10 mouse cellular contexts compared by ENCODE assay signal in genomic region chr6:128134196-128134924, GRCm38 (mm10). TPM values are rescaled to one million over a fixed set of nuclear protein-coding genes. Genes with fewer than 3 reads are reported as not detected.
A peak's percentile ranks its signal among the peaks of the same experiment; 100 is the strongest.
DNase-seq lines count a peak whose midpoint lies in the region; ATAC-seq and TF ChIP-seq lines count a peak whose summit lies in the region.
"Had no signal": no experiment of that assay in that cellular context is flagged by ENCODE, and none has a peak within 500 bp of the region (broad histone marks: within the 10 kb centered on the region; RNA-seq: fewer than 3 reads in every experiment).

No protein-coding gene starts in this region.

- peak overlapping the region; percentile 45; the same call in 1 of the 2 replicates for H3K9ac ChIP-seq in ES-E14 (ENCODE audit: insufficient read depth, low read depth, low read length, poor library complexity, severe bottlenecking)
- no peak overlapping the region for H3K9ac ChIP-seq in intestine, embryonic 14.5 days (ENCODE audit: low read length)
- no peak overlapping the region for H3K9ac ChIP-seq in limb, embryonic 15.5 days

- in situ Hi-C loops in ES-E14 (cut with MboI; ENCODE audit: low sequenced_read_pairs in 2 of 2, unreplicated experiment in 2 of 2) = no loop called here

- no peaks in the 10 kb centered on the region for H3K27me3 ChIP-seq in intestine, embryonic 14.5 days (replicated peaks; ENCODE audit: control insufficient read depth, insufficient read depth, low read length)
- H3K27me3 ChIP-seq in limb, embryonic 15.5 days = no peaks in the 10 kb centered on the region

- 26% methylated on average over 8 of the region's 8 CpGs for WGBS in intestine, embryonic 14.5 days
- 41% methylated on average over 8 of the region's 8 CpGs for WGBS in limb, embryonic 15.5 days

- intact Hi-C loops in heart, postnatal 36 days (cut with DNase I) = no loop called here

- peak overlapping the region; percentile 70; the same call in 1 of the 2 replicates for H3K27ac ChIP-seq in ES-E14 (ENCODE audit: insufficient read depth, low read depth, low read length, poor library complexity, severe bottlenecking)
- H3K27ac ChIP-seq in intestine, embryonic 14.5 days (ENCODE audit: low read depth) = peak overlapping the region; percentile 48
- H3K27ac ChIP-seq in limb, embryonic 15.5 days = peak overlapping the region; percentile 71

- H3K9me3 ChIP-seq in ES-E14 (ENCODE audit: control insufficient read depth, insufficient read depth, low read depth, low read length) = no peaks in the 10 kb centered on the region
- H3K9me3 ChIP-seq in intestine, embryonic 14.5 days (ENCODE audit: control insufficient read depth, low read length) = no peaks in the 10 kb centered on the region
- H3K9me3 ChIP-seq in limb, embryonic 15.5 days = no peaks in the 10 kb centered on the region

- no peaks in the 10 kb centered on the region for H3K36me3 ChIP-seq in ES-E14 (ENCODE audit: control insufficient read depth, insufficient read depth, low read length, poor library complexity, severe bottlenecking)
- no peaks in the 10 kb centered on the region for H3K36me3 ChIP-seq in intestine, embryonic 14.5 days (ENCODE audit: control insufficient read depth, insufficient read depth, low read length)
- H3K36me3 ChIP-seq in limb, embryonic 15.5 days = no peaks in the 10 kb centered on the region

- H3K4me1 ChIP-seq in ES-E14 (ENCODE audit: control insufficient read depth in 2 of 2, insufficient read depth in 2 of 2, low read length in 2 of 2, poor library complexity in 1 of 2) = peaks cover 8 to 35% of the 10 kb centered on the region in 2 experiments
- H3K4me1 ChIP-seq in intestine, embryonic 14.5 days (replicated peaks; ENCODE audit: control insufficient read depth, insufficient read depth, low read length) = peaks cover 20% of the 10 kb centered on the region
- H3K4me1 ChIP-seq in limb, embryonic 15.5 days = peaks cover 51% of the 10 kb centered on the region

- peak; percentile 97 for DNase-seq in heart, adult 11 months
- no peak for DNase-seq in heart, postnatal 36 days
- DNase-seq in ES-E14 (ENCODE audit: low read depth, low spot score) = no peak
- peak; percentile 65 for DNase-seq in intestine, embryonic 14.5 days (ENCODE audit: low spot score)
- no peak for DNase-seq in urinary bladder, postnatal 36 days (ENCODE audit: low spot score in 2 of 2)
- DNase-seq in frontal cortex, adult 2 months (ENCODE audit: extremely low spot score in 1 of 2, low spot score in 1 of 2) = no peak
- DNase-seq in layer of hippocampus, adult 18-20 months (ENCODE audit: low spot score in 2 of 2) = no peak
- DNase-seq: thymus, adult 18-20 months had no signal

- no peak overlapping the region for H3K4me2 ChIP-seq in intestine, embryonic 14.5 days (ENCODE audit: low read length)
- H3K4me2 ChIP-seq in limb, embryonic 15.5 days = no peak overlapping the region

- peak; percentile 55 for ATAC-seq in intestine, embryonic 14.5 days (replicated peaks; ENCODE audit: low FRiP score, low TSS enrichment, low read depth)
- ATAC-seq in limb, embryonic 15.5 days (ENCODE audit: insufficient number of reproducible peaks, low FRiP score, low TSS enrichment, low read depth) = no peak

- no peak overlapping the region for H3K4me3 ChIP-seq in ES-E14 (ENCODE audit: insufficient read depth in 1 of 2, low read depth in 1 of 2, low read length in 2 of 2, poor library complexity in 1 of 2, severe bottlenecking in 1 of 2)
- H3K4me3 ChIP-seq in intestine, embryonic 14.5 days (ENCODE audit: low read depth, low read length) = no peak overlapping the region
- H3K4me3 ChIP-seq in limb, embryonic 15.5 days = no peak overlapping the region
- H3K4me3 ChIP-seq: myocyte had no signal

TF ChIP-seq in ES-E14, 5 proteins besides CTCF, POLR2A, EP300 and RAD21:
- TF ChIP-seq MAFK (IDR thresholded peaks at IDR 0.05; ENCODE audit: insufficient read depth, low read depth, low read length) (no peak), HCFC1 (IDR thresholded peaks at IDR 0.05; ENCODE audit: borderline replicate concordance, insufficient read depth, low read length) (no peak), ZNF384 (IDR thresholded peaks at IDR 0.05; ENCODE audit: low read depth, low read length) (no peak), ZC3H11A (IDR thresholded peaks at IDR 0.05; ENCODE audit: borderline replicate concordance, low read depth, low read length) (no peak), CHD2 (IDR thresholded peaks at IDR 0.05; ENCODE audit: low read depth, low read length) (no peak)
TF ChIP-seq in ES-E14: peak in this region for 0.

RNA-seq across cellular contexts. Expression of gene Tspan9, which starts 9.0 kb away (rescaled TPM):
- total RNA-seq in heart, postnatal 36 days (2021) = 100 to 1,000 TPM in 1 of 2 experiments, 10 to 100 TPM in 1; 80.9 to 113 TPM
- total RNA-seq in ES-E14 (2012; rRNA removed) = 161 and 175 TPM in 2 replicates
- 110 and 113 TPM in 2 replicates for polyA plus RNA-seq in intestine, embryonic 14.5 days (2014; fragmentation: Nextera tagmentation; extraction: Ambion mirVana)
- polyA plus RNA-seq in limb, embryonic 15.5 days (2015; fragmentation: Nextera tagmentation; extraction: Ambion mirVana) = 140 and 141 TPM in 2 replicates
- polyA plus RNA-seq in frontal cortex, adult 2 months (2012; rRNA removed) = 56.9 and 60.6 TPM in 2 replicates
- 10 to 100 TPM; 48.4 to 53.8 TPM for total RNA-seq in layer of hippocampus, adult 18-20 months (2021)

Comparison
In these comparisons a context has a peak if more than half of its experiments do, and no peak if none do; other contexts are left out.
1. DNase-seq: peak in heart, adult 11 months (single experiment) and intestine, embryonic 14.5 days (single experiment); none in heart, postnatal 36 days (0 of 2), ES-E14 (single experiment), urinary bladder, postnatal 36 days (0 of 2), frontal cortex, adult 2 months (0 of 2) and layer of hippocampus, adult 18-20 months (0 of 2).
2. Peak in every context shown above with its lines, with median percentiles within 50 percentile points of each other: H3K27ac ChIP-seq.